Mouse (Mus musculus): Measurements from ENCODE around the gene Gpr179. TPM values are rescaled to one million over a fixed set of nuclear protein-coding genes. Genes with fewer than 3 reads are reported as not detected.

The Gpr179 gene
- polyA plus RNA-seq (2015; fragmentation: Nextera tagmentation; extraction: Ambion mirVana), result 0.33 and 0.46 TPM in 2 replicates

DNA sequence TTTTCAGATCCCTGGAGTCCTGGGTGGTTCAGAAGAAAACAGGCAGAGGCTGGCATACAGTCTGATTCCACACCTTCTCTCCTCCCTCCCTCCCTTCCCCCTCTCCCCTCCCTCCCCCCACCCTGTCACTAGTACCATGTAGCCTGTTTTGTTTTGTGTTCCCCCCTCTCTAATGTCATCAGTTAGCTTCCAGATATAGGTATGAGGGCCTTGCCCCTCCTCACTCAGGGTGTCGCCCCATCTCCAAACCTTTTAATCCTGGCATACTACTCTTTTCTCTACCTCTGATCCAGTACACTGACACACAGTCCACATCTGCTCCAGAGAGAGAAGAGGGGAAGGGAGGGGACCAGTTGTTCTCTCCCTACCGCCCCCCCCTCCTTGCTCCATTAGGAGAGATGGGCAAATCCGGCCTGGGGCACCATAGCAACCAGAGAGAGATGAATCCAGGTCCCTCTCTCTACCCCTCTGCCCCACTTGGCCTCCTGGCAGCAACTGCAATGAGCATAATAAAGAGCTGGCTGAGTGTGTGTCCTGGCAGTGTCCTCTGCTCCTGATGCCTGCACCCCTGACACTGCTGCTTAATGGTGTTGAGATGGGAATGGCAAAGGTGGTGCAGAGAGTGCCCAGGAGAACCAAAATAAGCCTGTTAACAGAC is at the start of gene Gpr179:
TSS of gene Gpr179 (minus strand) at position 51 of the 658 bp plus-strand sequence.
- peak; percentile 41; the same call in 1 of the 2 replicates for ATAC-seq (ENCODE audit: low FRiP score)

GRCm38 (mm10) chr11:97401082-97401481 is 49.2 kb upstream of the Gpr179 start:
- no peak for ATAC-seq (ENCODE audit: low FRiP score)
- H3K4me1 ChIP-seq, result peaks cover 38% of the 10 kb centered on the region
- no peak overlapping the region for H3K9ac ChIP-seq (replicated peaks)
- H3K27ac ChIP-seq (replicated peaks), result peak overlapping the region; percentile 38; the same call in 1 of the 2 replicates
- peak overlapping the region; percentile 83; the same call in 1 of the 2 replicates for H3K4me2 ChIP-seq
- no peak overlapping the region for H3K4me3 ChIP-seq (replicated peaks)
- WGBS, result 13% methylated on average over 6 of the region's 6 CpGs
- H3K36me3 ChIP-seq, result peaks cover 8% of the 10 kb centered on the region; the same call in 1 of the 2 replicates
- no peaks in the 10 kb centered on the region for H3K9me3 ChIP-seq (replicated peaks)
- no peaks in the 10 kb centered on the region for H3K27me3 ChIP-seq (replicated peaks)

More for the DNA sequence above, at the start of gene Gpr179:
- WGBS, result 45% methylated on average over 3 of the region's 3 CpGs
- H3K27ac ChIP-seq (replicated peaks), result 0 out of 2 replicates have a peak within 1 kb of the TSS, but pooled peaks have one; percentile 23
- no peak within 1 kb of the TSS for H3K9ac ChIP-seq (replicated peaks)
- no peaks in the 10 kb centered on the region for H3K27me3 ChIP-seq (replicated peaks)
- H3K4me1 ChIP-seq, result peaks cover 31% of the 10 kb centered on the region
- H3K4me3 ChIP-seq (replicated peaks), result no peak within 1 kb of the TSS
- no peaks in the 10 kb centered on the region for H3K36me3 ChIP-seq
- no peaks in the 10 kb centered on the region for H3K9me3 ChIP-seq (replicated peaks)
- H3K4me2 ChIP-seq, result no peak within 1 kb of the TSS

- peak overlapping the region; percentile 60; the same call in 1 of the 2 replicates for H3K27ac ChIP-seq (replicated peaks)
- peaks cover 17% of the 10 kb centered on the region; the same call in 1 of the 2 replicates for H3K36me3 ChIP-seq
- H3K9me3 ChIP-seq (replicated peaks), result no peaks in the 10 kb centered on the region
- peaks cover 29% of the 10 kb centered on the region for H3K4me1 ChIP-seq
- no peaks in the 10 kb centered on the region for H3K27me3 ChIP-seq (replicated peaks)
- peak overlapping the region; percentile 41 for H3K4me3 ChIP-seq (replicated peaks)
- peak; percentile 67 for ATAC-seq (ENCODE audit: low FRiP score)
- no peak overlapping the region for H3K9ac ChIP-seq (replicated peaks)
- H3K4me2 ChIP-seq, result peak overlapping the region; percentile 83
- WGBS, result 4% methylated on average over 23 of the region's 23 CpGs
Measured at GRCm38 (mm10) chr11:97399958-97400710, 48.3 kb upstream of the Gpr179 start.

DNA sequence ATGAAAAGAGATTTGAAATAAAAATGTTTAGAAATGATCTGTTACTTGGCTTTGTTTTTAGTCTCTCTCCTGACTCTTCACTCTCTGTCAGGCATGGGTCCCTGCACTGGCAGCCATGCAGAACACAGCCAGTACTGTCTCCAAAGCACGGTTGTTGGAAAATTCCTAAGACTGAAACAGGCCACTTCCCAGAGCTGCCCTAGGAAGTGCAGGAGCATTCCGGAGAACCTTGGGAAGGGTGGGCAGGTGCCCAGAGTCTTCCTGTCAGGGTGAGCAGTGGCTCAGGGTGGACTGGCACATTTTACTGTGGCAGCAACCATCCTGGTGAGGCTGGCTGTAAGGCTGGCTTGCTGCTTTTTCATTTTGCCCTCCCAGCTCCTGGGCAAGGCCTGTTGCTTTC is 46.6 kb upstream of the Gpr179 start:
- no peak overlapping the region for H3K4me2 ChIP-seq
- H3K27ac ChIP-seq (replicated peaks), result no peak overlapping the region
- H3K4me1 ChIP-seq, result peaks cover 15% of the 10 kb centered on the region
- H3K9me3 ChIP-seq (replicated peaks), result no peaks in the 10 kb centered on the region
- peaks cover 33% of the 10 kb centered on the region for H3K36me3 ChIP-seq
- no peaks in the 10 kb centered on the region for H3K27me3 ChIP-seq (replicated peaks)
- H3K9ac ChIP-seq (replicated peaks), result no peak overlapping the region
- no peak for ATAC-seq (ENCODE audit: low FRiP score)
- WGBS, result 86% methylated on average over 2 of the region's 2 CpGs
- H3K4me3 ChIP-seq (replicated peaks), result no peak overlapping the region

DNA sequence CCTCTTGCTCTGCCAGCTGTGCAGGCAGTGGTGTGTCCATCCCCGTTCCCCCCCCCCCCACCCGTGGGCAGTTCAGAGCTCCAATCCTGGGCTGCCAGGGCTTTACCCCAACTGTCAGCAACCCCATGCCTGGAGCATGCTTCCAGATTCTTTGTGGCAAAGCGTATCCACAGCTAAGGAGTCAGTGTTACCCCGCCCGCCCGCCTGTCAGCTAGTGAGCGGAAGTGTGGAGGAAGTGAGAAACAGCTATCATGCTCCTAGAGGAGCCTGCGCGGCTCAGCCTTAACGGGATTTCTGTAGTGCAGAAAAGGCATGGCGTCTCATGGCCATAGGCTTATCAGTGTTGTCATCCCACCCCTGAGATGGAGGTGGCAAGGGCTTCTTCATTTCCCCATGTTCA is 42.3 kb upstream of the Gpr179 start:
- H3K9me3 ChIP-seq (replicated peaks), result no peaks in the 10 kb centered on the region
- no peak for ATAC-seq (ENCODE audit: low FRiP score)
- WGBS, result 91% methylated on average over 10 of the region's 11 CpGs
- no peak overlapping the region for H3K4me3 ChIP-seq (replicated peaks)
- H3K27me3 ChIP-seq (replicated peaks), result no peaks in the 10 kb centered on the region
- H3K27ac ChIP-seq (replicated peaks), result no peak overlapping the region
- H3K36me3 ChIP-seq, result peaks cover 75% of the 10 kb centered on the region
- no peak overlapping the region for H3K4me2 ChIP-seq
- H3K4me1 ChIP-seq, result peaks cover 10% of the 10 kb centered on the region
- no peak overlapping the region for H3K9ac ChIP-seq (replicated peaks)

DNA sequence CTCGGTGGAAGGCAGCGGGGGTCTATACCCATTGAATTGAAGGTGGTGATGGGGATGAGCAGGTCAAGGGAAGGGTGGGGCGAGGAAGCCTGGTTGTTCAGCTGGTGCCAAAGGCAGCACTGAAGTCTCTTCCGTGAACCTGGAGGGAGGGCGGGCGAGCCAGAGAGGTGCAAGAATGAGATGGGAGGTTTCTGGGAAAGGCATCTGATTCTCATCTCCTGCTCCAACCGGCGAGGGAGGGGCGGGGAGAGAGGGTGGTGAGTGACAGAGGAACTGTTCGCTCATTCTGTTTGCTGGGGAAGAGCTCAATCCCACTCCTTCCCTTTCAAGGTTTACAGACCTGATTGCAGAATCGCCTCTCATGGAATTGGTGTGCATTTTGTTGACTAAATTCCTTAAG is 41.8 kb upstream of the Gpr179 start:
- H3K4me1 ChIP-seq, result peaks cover 10% of the 10 kb centered on the region
- H3K27ac ChIP-seq (replicated peaks), result no peak overlapping the region
- no peak overlapping the region for H3K4me3 ChIP-seq (replicated peaks)
- 79% methylated on average over 11 of the region's 11 CpGs for WGBS
- H3K36me3 ChIP-seq, result peaks cover 80% of the 10 kb centered on the region
- H3K4me2 ChIP-seq, result no peak overlapping the region
- H3K9ac ChIP-seq (replicated peaks), result no peak overlapping the region
- H3K9me3 ChIP-seq (replicated peaks), result no peaks in the 10 kb centered on the region
- ATAC-seq (ENCODE audit: low FRiP score), result no peak
- H3K27me3 ChIP-seq (replicated peaks), result no peaks in the 10 kb centered on the region

DNA sequence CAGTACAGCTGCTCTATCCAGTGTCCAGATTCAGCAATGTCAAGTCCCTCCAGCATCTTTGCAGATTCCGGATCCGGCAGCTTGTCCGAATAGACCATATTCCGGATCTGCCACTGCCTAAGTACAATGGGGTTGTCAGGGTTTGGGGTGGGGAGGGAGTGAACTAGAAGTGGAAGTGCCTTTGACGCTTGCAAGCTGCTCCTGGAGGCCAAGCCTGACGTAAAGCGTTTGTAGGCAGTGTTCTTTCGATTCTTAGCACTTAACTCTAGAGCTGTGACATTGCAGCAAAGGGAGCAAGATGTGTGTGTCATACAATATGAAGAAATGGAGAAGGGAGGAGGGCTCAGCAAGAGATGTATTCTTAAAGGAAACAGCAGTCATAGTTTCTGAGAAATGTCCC is 37.2 kb upstream of the Gpr179 start:
- no peak overlapping the region for H3K4me2 ChIP-seq
- H3K4me1 ChIP-seq, result peaks cover 10% of the 10 kb centered on the region
- H3K36me3 ChIP-seq, result peaks cover 77% of the 10 kb centered on the region
- H3K4me3 ChIP-seq (replicated peaks), result no peak overlapping the region
- ATAC-seq (ENCODE audit: low FRiP score), result no peak
- no peaks in the 10 kb centered on the region for H3K9me3 ChIP-seq (replicated peaks)
- H3K27me3 ChIP-seq (replicated peaks), result no peaks in the 10 kb centered on the region
- no peak overlapping the region for H3K9ac ChIP-seq (replicated peaks)
- no peak overlapping the region for H3K27ac ChIP-seq (replicated peaks)
- 88% methylated on average over 8 of the region's 8 CpGs for WGBS

DNA sequence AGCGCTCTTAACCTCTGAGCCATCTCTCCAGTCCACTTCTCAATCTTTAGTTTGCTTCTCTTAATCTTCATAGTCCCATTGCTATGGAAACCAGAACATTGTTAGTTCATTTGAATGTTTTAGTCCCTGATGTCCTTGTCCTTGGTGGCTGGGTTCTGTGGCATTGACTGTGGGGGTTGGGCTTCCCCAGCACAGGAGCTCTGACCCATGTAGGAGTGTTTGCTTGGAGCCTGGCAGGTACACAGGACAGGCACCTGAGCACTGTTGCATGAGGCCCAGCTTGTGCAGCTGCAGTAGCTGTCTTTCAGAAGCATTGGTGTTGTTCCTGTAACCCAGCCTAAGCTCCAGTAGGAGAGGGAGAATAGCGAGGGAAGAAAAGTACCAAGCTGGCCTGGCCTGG is 35.9 kb upstream of the Gpr179 start:
- no peak overlapping the region for H3K4me2 ChIP-seq
- peaks cover 10% of the 10 kb centered on the region for H3K4me1 ChIP-seq
- no peak overlapping the region for H3K9ac ChIP-seq (replicated peaks)
- 95% methylated on average over 2 of the region's 2 CpGs for WGBS
- H3K27me3 ChIP-seq (replicated peaks), result no peaks in the 10 kb centered on the region
- H3K4me3 ChIP-seq (replicated peaks), result no peak overlapping the region
- ATAC-seq (ENCODE audit: low FRiP score), result no peak
- H3K27ac ChIP-seq (replicated peaks), result no peak overlapping the region
- H3K36me3 ChIP-seq, result peaks cover 77% of the 10 kb centered on the region
- H3K9me3 ChIP-seq (replicated peaks), result no peaks in the 10 kb centered on the region

GRCm38 (mm10) chr11:97383764-97384163 is 31.9 kb upstream of the Gpr179 start:
- H3K9ac ChIP-seq (replicated peaks), result no peak overlapping the region
- WGBS, result 78% methylated on average over 2 of the region's 2 CpGs
- H3K4me3 ChIP-seq (replicated peaks), result no peak overlapping the region
- H3K4me1 ChIP-seq, result no peaks in the 10 kb centered on the region
- no peak overlapping the region for H3K27ac ChIP-seq (replicated peaks)
- H3K27me3 ChIP-seq (replicated peaks), result no peaks in the 10 kb centered on the region
- peaks cover 63% of the 10 kb centered on the region for H3K36me3 ChIP-seq
- H3K9me3 ChIP-seq (replicated peaks), result no peaks in the 10 kb centered on the region
- no peak overlapping the region for H3K4me2 ChIP-seq
- ATAC-seq (ENCODE audit: low FRiP score), result no peak

GRCm38 (mm10) chr11:97383017-97383416 is 31.1 kb upstream of the Gpr179 start:
- no peaks in the 10 kb centered on the region for H3K27me3 ChIP-seq (replicated peaks)
- H3K27ac ChIP-seq (replicated peaks), result no peak overlapping the region
- H3K9me3 ChIP-seq (replicated peaks), result no peaks in the 10 kb centered on the region
- H3K4me3 ChIP-seq (replicated peaks), result no peak overlapping the region
- no peak for ATAC-seq (ENCODE audit: low FRiP score)
- H3K4me1 ChIP-seq, result no peaks in the 10 kb centered on the region
- 93% methylated on average over 2 of the region's 2 CpGs for WGBS
- H3K9ac ChIP-seq (replicated peaks), result no peak overlapping the region
- H3K4me2 ChIP-seq, result no peak overlapping the region
- H3K36me3 ChIP-seq, result peaks cover 65% of the 10 kb centered on the region

DNA sequence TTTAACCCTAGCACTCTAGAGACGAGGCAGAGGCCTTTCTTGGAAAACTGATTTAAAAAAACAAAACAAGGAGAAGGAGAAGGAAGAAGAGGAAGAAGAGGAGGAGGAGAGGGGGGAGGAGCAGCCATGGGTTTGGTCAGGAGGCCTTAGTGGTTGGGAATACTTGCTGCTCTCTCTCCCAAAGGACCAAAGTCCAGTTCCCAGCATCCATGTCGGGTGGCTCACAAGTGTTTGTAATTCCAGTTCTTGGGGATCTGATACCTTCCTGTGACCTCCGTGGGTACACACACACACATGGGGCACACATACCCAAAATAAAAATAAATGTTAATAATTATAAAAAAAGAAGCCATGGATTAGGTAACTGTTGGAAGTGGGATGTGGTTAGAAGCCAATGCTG is 28.2 kb upstream of the Gpr179 start:
- Histone ChIP-seq H3K27ac (replicated peaks) (no peak overlapping the region), H3K4me2 (no peak overlapping the region), H3K9me3 (replicated peaks) (no peaks in the 10 kb centered on the region), H3K36me3 (peaks cover 72% of the 10 kb centered on the region), H3K4me1 (no peaks in the 10 kb centered on the region), H3K27me3 (replicated peaks) (no peaks in the 10 kb centered on the region), H3K9ac (replicated peaks) (no peak overlapping the region), H3K4me3 (replicated peaks) (no peak overlapping the region)
- WGBS, result 83% methylated on average over 3 of the region's 3 CpGs
- no peak for ATAC-seq (ENCODE audit: low FRiP score)

- WGBS, result 80% methylated on average over 2 of the region's 2 CpGs
- no peak for ATAC-seq (ENCODE audit: low FRiP score)
- H3K27me3 ChIP-seq (replicated peaks), result no peaks in the 10 kb centered on the region
- no peak overlapping the region for H3K9ac ChIP-seq (replicated peaks)
- H3K4me2 ChIP-seq, result no peak overlapping the region
- H3K27ac ChIP-seq (replicated peaks), result no peak overlapping the region
- H3K4me1 ChIP-seq, result peaks cover 18% of the 10 kb centered on the region
- no peak overlapping the region for H3K4me3 ChIP-seq (replicated peaks)
- peaks cover 39% of the 10 kb centered on the region for H3K36me3 ChIP-seq
- no peaks in the 10 kb centered on the region for H3K9me3 ChIP-seq (replicated peaks)
Measured at GRCm38 (mm10) chr11:97373402-97373801, 21.5 kb upstream of the Gpr179 start.
